Mouse (Mus musculus) B cell, adult 67 days (primary cell): ENCODE data around the gene Olfr1277. TPM values are rescaled to one million over a fixed set of nuclear protein-coding genes. Genes with fewer than 3 reads are reported as not detected.

Experiments used
- total RNA-seq, 2 experiments: library from RNA; stranded (reverse); gene quantifications; 4 replicates each; pipeline ENCODE4 v1.2.4; 2023

The Olfr1277 gene
- total RNA-seq = not detected

DNA sequence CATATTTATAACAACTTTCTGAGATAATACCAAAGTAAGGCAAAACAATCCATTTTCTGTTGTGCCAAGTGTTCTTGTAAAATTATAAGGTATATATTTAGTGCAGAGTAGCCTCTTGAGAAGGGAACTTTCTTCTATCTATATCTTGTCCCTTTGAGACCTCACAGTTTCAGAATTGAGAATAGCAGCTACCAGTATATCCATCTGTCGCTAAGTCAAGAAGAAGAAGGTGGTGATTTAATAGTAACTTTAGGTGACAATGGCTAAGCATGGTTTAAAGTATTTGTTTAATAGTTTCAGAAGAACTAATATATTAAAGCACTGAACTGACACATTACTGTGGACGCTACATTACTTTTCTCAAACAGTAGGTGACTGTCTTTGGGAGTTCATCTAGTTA is at the start of gene Olfr1277:
Gene Olfr1277 (minus strand): TSS at position 101 of the 400 bp plus-strand sequence.

GRCm38 (mm10) chr2:111313717-111314116 is 39.8 kb upstream of the Olfr1277 start, which contains the start of gene Olfr1280:
Gene Olfr1280, plus strand, starts transcription at chr2:111314017.

DNA sequence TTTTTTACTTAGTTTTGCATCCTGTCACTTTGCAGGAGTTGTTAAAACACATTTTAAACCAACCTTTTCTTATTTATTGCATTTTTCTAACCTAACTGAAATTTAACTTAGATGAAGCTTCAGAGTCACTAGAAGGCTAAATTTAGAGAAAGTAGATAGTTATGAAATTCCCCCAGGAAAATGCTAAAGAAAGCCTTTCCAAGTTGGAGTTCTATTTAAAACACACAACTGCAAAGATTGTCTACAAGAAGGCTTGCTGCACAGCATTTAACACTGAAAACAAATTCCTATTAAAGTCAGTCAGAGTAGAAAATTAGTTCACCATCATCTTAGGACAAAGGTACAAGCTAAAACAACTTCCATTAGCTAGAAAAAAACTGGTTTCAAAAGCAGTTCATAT is 26.5 kb upstream of the Olfr1277 start, which contains the start of gene Olfr1279:
Gene Olfr1279 (plus strand): TSS at position 262 of the 400 bp plus-strand sequence.

DNA sequence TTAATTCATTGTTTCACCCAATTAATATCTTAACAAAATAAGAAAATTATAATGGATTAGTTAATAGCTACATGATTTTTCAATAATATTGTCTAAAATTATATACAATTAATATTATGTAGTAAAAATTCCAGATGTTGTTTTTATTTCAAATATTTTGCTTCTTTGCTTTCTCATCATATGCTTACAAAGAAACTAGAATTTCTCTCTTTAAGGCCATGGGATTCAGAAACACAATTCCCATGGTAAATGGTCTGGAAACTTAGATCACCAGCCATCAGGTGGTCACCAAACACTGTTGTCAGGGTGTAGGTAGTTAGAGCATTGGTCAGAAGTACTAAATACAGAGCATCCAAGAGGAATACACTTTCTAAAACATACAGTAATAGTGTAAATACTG is 15.9 kb upstream of the Olfr1277 start, which contains the start of gene Olfr1278:
Gene Olfr1278 (plus strand): TSS at position 301 of the 400 bp plus-strand sequence.

DNA sequence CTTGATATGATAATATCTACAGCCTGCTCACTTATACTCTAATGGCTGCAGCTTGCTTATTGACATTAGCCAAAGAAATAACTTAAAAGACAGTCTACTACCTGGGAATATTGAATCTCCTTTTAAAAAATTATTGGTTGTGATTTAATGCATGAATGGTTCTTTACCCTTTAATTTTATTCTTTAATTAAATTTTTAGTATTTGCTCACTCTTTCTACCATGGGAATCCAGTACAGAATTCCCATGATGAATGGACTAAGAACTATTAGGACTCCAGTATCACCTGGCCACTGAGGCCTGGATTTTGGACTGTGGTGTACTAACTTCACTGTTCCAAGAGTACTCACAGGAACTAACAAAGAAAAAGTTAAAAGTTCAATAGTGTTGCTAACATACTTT is 19.7 kb downstream of the Olfr1277 start, which contains the start of gene Olfr1276:
Gene Olfr1276 (plus strand): TSS at position 301 of the 400 bp plus-strand sequence.

DNA sequence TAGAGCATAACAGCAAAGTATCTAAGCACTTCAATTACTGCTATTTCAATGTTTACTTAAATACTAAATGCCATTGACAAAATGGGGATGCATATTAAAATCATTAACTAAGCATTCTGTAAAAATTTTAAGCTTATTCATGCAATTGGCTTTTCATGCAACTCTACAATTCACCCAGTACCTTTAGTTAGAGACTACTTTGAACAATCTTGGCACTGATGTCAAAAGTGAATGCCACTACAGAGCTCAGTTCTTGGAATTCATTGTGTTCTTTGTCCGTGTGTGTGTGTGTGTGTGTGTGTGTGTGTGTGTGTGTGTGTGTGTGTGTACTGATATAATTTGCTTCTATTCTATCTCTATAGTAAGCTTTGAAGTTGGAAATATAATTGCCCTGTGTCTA is 38.7 kb downstream of the Olfr1277 start, which contains the start of gene Olfr1275:
Gene Olfr1275 (minus strand): TSS at position 101 of the 400 bp plus-strand sequence.

GRCm38 (mm10) chr2:111229502-111229901 is 44.4 kb downstream of the Olfr1277 start, which contains the start of gene 4930430A15Rik:
Gene 4930430A15Rik, minus strand, starts transcription at chr2:111229602.

Other genes with a start within 250 kb of the Olfr1277 start
- not detected for gene Gm13941, start 168.1 kb downstream of the Olfr1277 start, total RNA-seq
- not detected for gene Gm15130, start 121.2 kb downstream of the Olfr1277 start, total RNA-seq
- gene 4930430A15Rik, start 44.5 kb downstream of the Olfr1277 start, total RNA-seq = not detected
- gene Olfr1275, start 38.8 kb downstream of the Olfr1277 start, total RNA-seq = not detected
- gene Olfr1276, start 19.6 kb downstream of the Olfr1277 start, total RNA-seq = not detected
- gene Olfr1278, start 16.0 kb upstream of the Olfr1277 start, total RNA-seq = not detected
- not detected for gene Olfr1279, start 26.5 kb upstream of the Olfr1277 start, total RNA-seq
- not detected for gene Olfr1280, start 39.9 kb upstream of the Olfr1277 start, total RNA-seq
- not detected for gene Olfr1281, start 52.4 kb upstream of the Olfr1277 start, total RNA-seq
- gene Olfr1282, start 62.0 kb upstream of the Olfr1277 start, total RNA-seq = not detected
- gene Olfr1283, start 92.7 kb upstream of the Olfr1277 start, total RNA-seq = not detected
- gene Olfr1284, start 101.4 kb upstream of the Olfr1277 start, total RNA-seq = not detected
- gene Olfr1286, start 149.0 kb upstream of the Olfr1277 start, total RNA-seq = not detected
- not detected for gene Olfr1287, start 175.0 kb upstream of the Olfr1277 start, total RNA-seq
- not detected for gene Olfr1288, start 200.0 kb upstream of the Olfr1277 start, total RNA-seq
- not detected for gene Olfr1289, start 206.7 kb upstream of the Olfr1277 start, total RNA-seq
- not detected for gene Olfr1290, start 219.7 kb upstream of the Olfr1277 start, total RNA-seq
- not detected for gene Olfr1291-ps1, start 223.1 kb upstream of the Olfr1277 start, total RNA-seq